Mouse (Mus musculus) testis, adult 2 months (tissue): Measurements from ENCODE around the gene Sox5. TPM values are rescaled to one million over a fixed set of nuclear protein-coding genes. Genes with fewer than 3 reads are reported as not detected.

Source experiments
- H3K27ac ChIP-seq: fragments of 200-500 bp; 2 replicates; pipeline ENCODE4 v1.5.1; 2012; ENCODE audit warnings: low read depth, low read length; ENCODE audit not compliant: control insufficient read depth, insufficient read depth
- H3K27me3 ChIP-seq: fragments of 200-500 bp; 2 replicates; pipeline ENCODE4 v1.6.1; 2012; ENCODE audit warnings: mild to moderate bottlenecking, low read length, moderate library complexity; ENCODE audit not compliant: control insufficient read depth, insufficient read depth
- H3K36me3 ChIP-seq: fragments of 200-500 bp; 2 replicates; pipeline ENCODE4 v1.6.1; 2012; ENCODE audit warnings: mild to moderate bottlenecking, low read length; ENCODE audit not compliant: control insufficient read depth, insufficient read depth
- H3K4me1 ChIP-seq: fragments of 200-500 bp; 2 replicates; pipeline ENCODE4 v1.6.1; 2012; ENCODE audit warnings: low read length; ENCODE audit not compliant: control insufficient read depth, insufficient read depth
- H3K4me3 ChIP-seq: fragments of 200-500 bp; 2 replicates; pipeline ENCODE4 v1.5.1; 2012; ENCODE audit warnings: low read depth, mild to moderate bottlenecking, low read length, moderate library complexity, mixed read lengths; ENCODE audit not compliant: control insufficient read depth
- CTCF ChIP-seq: fragments of 200-500 bp; IDR thresholded peaks from 2 replicates; pipeline ENCODE4 v1.5.1; 2012; ENCODE audit warnings: low read depth, mild to moderate bottlenecking, inconsistent platforms, low read length, moderate library complexity; ENCODE audit not compliant: control insufficient read depth, insufficient read depth, insufficient replicate concordance
- POLR2A ChIP-seq: fragments of 200-500 bp; IDR thresholded peaks from 2 replicates; pipeline ENCODE4 v1.6.1; 2012; ENCODE audit warnings: low read depth, mild to moderate bottlenecking, inconsistent platforms, low read length, moderate library complexity; ENCODE audit not compliant: control insufficient read depth
- polyA plus RNA-seq: library from polyadenylated mRNA; depleted of rRNA; stranded (reverse); fragments of >200 nt; gene quantifications from 2 replicates; pipeline ENCODE4 v1.2.3, GENCODE M21; 2012

The Sox5 gene
- polyA plus RNA-seq, 1 experiment = 148 TPM

DNA sequence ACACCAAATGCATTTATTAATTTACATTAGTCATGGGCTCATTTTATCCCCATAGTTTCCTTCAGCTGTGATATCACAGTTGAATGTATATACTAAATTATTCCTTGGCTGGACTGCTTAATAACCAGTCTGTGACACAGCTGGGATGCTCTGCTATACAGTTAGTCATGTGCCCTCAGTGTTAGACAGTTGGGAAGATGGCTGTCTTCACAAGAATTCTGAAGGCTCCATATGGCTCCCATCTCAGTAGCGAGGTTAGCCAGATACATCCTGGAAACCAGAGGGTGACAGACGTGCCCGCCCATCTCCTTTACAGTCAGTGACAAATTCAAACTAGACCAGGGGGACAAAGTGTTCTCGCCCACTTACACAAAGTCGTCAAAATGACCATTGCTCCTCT is 644.4 kb downstream of the Sox5 start:
- no peaks in the 10 kb centered on the region for H3K4me1 ChIP-seq
- no peak overlapping the region for H3K4me3 ChIP-seq
- TF ChIP-seq POLR2A = no peak
- H3K27me3 ChIP-seq = no peaks in the 10 kb centered on the region
- no peaks in the 10 kb centered on the region for H3K36me3 ChIP-seq
- no peak overlapping the region for H3K27ac ChIP-seq

DNA sequence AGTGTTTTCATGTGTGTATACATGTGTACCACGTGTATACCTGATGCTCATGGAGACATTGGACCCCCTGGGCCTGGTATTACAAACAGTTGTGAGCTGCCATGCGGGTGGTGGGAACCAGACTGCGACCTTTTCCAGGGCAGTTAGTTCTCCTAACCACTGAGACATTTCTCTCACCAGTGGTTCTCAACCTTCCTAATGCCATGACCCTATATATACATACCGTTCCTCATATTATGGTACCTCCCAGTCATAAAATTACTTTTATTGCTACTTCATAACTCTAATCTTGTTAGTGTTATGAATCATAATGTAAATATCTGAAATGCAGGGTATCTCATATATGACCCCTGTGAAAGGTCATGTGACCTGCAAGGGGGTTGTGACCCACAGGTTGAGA is 644.9 kb downstream of the Sox5 start:
- TF ChIP-seq POLR2A (no peak), CTCF (no peak)

DNA sequence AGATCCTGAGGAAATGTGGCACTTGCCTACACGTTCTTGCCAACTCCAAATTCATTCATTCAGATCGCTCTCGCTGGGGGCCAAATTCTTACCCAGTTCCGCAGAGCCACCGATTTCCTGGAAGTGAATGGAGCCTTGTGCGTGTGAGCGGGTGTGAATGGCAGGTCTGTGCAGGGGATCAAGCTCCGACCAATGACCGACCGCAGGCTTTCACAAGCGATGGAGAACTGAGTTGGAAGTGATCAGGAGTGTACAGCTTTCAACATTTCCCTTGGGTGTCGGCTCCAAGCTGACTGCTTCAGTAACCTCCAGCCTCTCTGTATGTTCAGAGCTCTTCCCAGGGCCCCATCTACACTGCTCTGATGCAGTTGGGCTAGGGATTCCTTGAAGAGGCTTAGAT is 651.9 kb downstream of the Sox5 start:
- Histone ChIP-seq H3K27ac (no peak overlapping the region), H3K27me3 (no peaks in the 10 kb centered on the region), H3K4me1 (no peaks in the 10 kb centered on the region), H3K4me3 (no peak overlapping the region), H3K36me3 (no peaks in the 10 kb centered on the region)
- TF ChIP-seq POLR2A (no peak), CTCF (no peak)

More for the DNA sequence above, 644.9 kb downstream of the Sox5 start:
- H3K4me1 ChIP-seq = no peaks in the 10 kb centered on the region
- no peak overlapping the region for H3K27ac ChIP-seq
- H3K27me3 ChIP-seq = no peaks in the 10 kb centered on the region
- no peak overlapping the region for H3K4me3 ChIP-seq
- no peaks in the 10 kb centered on the region for H3K36me3 ChIP-seq

DNA sequence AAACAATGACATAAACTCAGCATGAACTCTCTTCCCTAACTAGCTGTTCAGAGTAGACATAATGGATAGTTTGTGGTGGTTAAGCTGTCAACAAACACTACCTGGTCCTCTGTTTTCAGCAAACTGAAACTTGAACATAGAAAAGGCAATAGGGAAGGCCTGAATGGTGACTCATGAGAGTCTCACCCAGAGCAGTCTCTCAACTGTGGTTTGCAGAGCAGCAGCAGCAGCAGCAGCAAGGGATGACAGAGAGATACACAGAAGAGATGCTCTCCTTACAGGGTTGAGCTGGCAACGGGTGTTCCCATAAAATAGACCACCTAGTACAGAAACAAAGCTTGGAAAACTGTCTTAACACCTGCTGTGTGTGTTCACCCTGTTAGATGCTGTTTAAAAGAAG is 661.8 kb downstream of the Sox5 start:
- Histone ChIP-seq H3K36me3 (no peaks in the 10 kb centered on the region), H3K27me3 (no peaks in the 10 kb centered on the region), H3K4me3 (no peak overlapping the region), H3K4me1 (no peaks in the 10 kb centered on the region; the same call in 1 of the 2 replicates), H3K27ac (no peak overlapping the region)
- TF ChIP-seq POLR2A (no peak), CTCF (no peak)

DNA sequence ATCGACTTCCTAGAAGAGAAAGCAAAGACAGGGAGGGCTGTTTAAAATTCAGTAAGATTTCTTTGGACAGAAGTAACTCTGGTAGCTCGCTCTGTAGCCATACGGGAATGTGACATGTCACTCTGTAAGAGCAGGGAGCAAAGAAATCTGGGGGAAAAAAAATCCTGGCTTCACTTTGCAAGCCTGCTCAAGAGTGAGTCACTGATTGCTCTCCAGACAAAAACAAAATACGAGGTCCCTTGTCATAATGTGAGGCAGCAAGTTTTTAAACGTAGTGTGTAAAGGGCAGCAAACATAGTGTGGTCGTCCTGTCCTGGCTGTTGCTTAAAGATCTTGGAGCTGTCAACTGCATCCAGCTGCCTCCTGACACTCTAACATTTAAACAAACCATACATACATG is 665.1 kb downstream of the Sox5 start:
- H3K27ac ChIP-seq = no peak overlapping the region
- H3K4me3 ChIP-seq = no peak overlapping the region
- H3K36me3 ChIP-seq = no peaks in the 10 kb centered on the region
- no peak for TF ChIP-seq POLR2A
- no peaks in the 10 kb centered on the region for H3K27me3 ChIP-seq
- H3K4me1 ChIP-seq = no peaks in the 10 kb centered on the region; the same call in 1 of the 2 replicates

DNA sequence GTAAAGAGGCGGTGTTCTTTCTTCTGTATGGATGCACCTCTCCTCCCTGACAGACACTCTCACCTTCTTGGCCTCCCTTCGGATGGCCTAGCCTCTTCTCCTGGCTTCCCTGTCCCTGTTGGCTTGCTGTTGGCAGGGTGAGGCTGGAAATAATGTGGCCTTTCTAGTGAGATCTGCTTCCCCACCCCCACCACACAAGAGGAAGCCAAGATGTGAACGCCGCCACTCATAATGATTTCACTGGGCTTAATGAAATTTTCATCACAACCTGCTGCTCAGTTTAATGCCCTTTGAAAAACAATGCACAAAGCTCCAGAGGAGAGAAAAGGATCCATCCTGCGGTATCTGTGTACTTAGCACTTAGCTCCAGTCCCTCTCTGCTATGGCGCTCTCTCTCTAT is 670.2 kb downstream of the Sox5 start:
- Histone ChIP-seq H3K4me1 (no peaks in the 10 kb centered on the region), H3K27me3 (no peaks in the 10 kb centered on the region), H3K27ac (no peak overlapping the region), H3K36me3 (no peaks in the 10 kb centered on the region), H3K4me3 (no peak overlapping the region)
- no peak for TF ChIP-seq CTCF

DNA sequence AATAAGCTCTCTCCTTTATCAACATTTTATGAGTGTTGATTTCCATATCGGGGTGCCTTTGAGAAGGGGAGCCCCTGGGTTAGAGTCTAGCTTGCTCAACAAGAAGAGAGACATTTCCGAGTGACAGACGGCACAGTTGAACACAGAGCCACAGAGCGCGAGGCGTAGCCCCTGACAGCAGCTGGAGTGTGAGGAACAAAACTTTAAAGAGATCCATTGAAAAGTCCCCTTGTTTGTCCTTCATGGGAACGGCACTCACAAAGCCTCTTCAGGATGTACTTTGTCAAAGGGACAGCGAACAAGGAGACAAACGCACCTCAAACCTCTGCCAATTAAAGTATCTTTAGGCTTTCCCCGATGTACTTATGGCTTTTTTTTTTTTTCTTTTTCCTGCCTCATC is 674.9 kb downstream of the Sox5 start:
- TF ChIP-seq CTCF = no peak
- no peak for TF ChIP-seq POLR2A
- Histone ChIP-seq H3K4me1 (no peaks in the 10 kb centered on the region), H3K36me3 (no peaks in the 10 kb centered on the region), H3K27ac (no peak overlapping the region), H3K27me3 (no peaks in the 10 kb centered on the region), H3K4me3 (no peak overlapping the region)

DNA sequence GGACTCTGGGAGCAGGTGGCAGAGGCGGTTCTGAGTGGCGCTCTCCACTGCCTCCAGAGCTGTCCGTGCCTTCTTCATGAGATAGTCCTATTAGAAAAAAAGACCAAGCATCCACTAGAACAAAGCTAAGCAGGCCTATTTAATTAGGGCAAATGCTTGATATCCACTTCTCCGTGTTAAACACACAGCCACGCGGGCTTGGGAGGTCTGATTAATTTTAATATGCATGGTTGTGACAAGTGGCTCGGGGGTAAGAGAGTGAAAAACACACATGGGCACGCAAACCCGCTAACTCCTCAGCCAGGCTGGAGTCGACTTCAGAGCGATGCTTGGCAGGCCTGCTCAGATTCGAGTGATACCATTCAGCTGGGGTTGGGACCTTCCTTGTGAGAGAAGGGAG is 676.1 kb downstream of the Sox5 start:
- H3K36me3 ChIP-seq = no peaks in the 10 kb centered on the region
- H3K4me3 ChIP-seq = no peak overlapping the region
- H3K27me3 ChIP-seq = no peaks in the 10 kb centered on the region
- H3K4me1 ChIP-seq = no peaks in the 10 kb centered on the region
- H3K27ac ChIP-seq = no peak overlapping the region
- TF ChIP-seq POLR2A = no peak
- TF ChIP-seq CTCF = no peak

DNA sequence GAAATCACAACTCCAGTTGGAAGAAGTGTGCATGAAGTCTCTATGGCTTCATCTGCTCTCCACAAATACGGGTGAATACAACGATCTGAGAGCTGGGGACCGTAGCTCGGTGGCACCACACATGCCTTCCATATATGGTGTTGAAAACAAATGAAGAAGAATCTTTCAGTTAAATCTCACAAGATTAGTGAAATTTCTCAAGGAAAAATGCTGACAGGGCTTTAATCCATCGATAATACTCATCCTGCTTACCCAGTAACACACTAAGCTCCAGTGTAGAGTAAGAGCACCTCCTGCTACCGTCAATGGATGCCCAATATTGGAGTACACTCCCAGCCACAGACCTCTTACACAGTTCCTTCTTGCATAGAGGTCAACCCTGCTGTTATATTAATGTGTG is 678.2 kb downstream of the Sox5 start:
- H3K27me3 ChIP-seq = no peaks in the 10 kb centered on the region
- no peaks in the 10 kb centered on the region for H3K36me3 ChIP-seq
- TF ChIP-seq POLR2A (no peak), CTCF (no peak)
- H3K4me1 ChIP-seq = no peaks in the 10 kb centered on the region
- H3K4me3 ChIP-seq = no peak overlapping the region
- H3K27ac ChIP-seq = no peak overlapping the region
